ENCODE assay signal across 28 mouse cellular contexts in genomic region chr6:86839089-86839488, GRCm38 (mm10). TPM values are rescaled to one million over a fixed set of nuclear protein-coding genes. Genes with fewer than 3 reads are reported as not detected.
A peak's percentile ranks its signal among the peaks of the same experiment; 100 is the strongest.
DNase-seq lines count a peak whose midpoint lies in the region; ATAC-seq and TF ChIP-seq lines count a peak whose summit lies in the region.
"Had no signal": no experiment of that assay in that cellular context is flagged by ENCODE, and none has a peak within 500 bp of the region (broad histone marks: within the 10 kb centered on the region; RNA-seq: fewer than 3 reads in every experiment).

No protein-coding gene starts in this region.

- TF ChIP-seq CTCF in E14TG2a.4 (conservative IDR thresholded peaks at IDR 0.05; ENCODE audit: low read length) (no peak), MEL (IDR thresholded peaks at IDR 0.05 in 2 of 3, conservative IDR thresholded peaks at IDR 0.05 in 1 of 3; ENCODE audit: control insufficient read depth in 1 of 3, insufficient read depth in 1 of 3, low read depth in 2 of 3, low read length in 3 of 3, poor library complexity in 1 of 3, severe bottlenecking in 1 of 3) (no peak)
- no peak for TF ChIP-seq CTCF in lung, postnatal 0 days (IDR thresholded peaks at IDR 0.05)

- H3K9me3 ChIP-seq in E14TG2a.4 (ENCODE audit: low read length) (peaks cover 15% of the 10 kb centered on the region), MEL (replicated peaks; ENCODE audit: insufficient read depth, low read length) (no peaks in the 10 kb centered on the region)
- H3K9me3 ChIP-seq in forebrain, embryonic 16.5 days (ENCODE audit: control insufficient read depth, low read length) = no peaks in the 10 kb centered on the region
- H3K9me3 ChIP-seq in lung, postnatal 0 days (ENCODE audit: low read length) = no peaks in the 10 kb centered on the region
- H3K9me3 ChIP-seq: forebrain, embryonic 10.5 days; forebrain, embryonic 13.5 days; heart, embryonic 10.5 days had no signal

- peak in 1 of 2 experiments; percentile 34; a peak in 1 of 4 replicates for TF ChIP-seq POLR2A in MEL (IDR thresholded peaks at IDR 0.05; ENCODE audit: control insufficient read depth in 1 of 2, insufficient read depth in 1 of 2, low read depth in 1 of 2, low read length in 2 of 2, poor library complexity in 1 of 2)

- peak overlapping the region; percentile 59 for H3K27ac ChIP-seq in MEL (ENCODE audit: control insufficient read depth, low read depth, low read length)
- H3K27ac ChIP-seq in forebrain, embryonic 16.5 days (ENCODE audit: low read length) = no peak overlapping the region
- H3K27ac ChIP-seq in lung, postnatal 0 days (ENCODE audit: low read length) = no peak overlapping the region
- H3K27ac ChIP-seq: forebrain, embryonic 10.5 days; forebrain, embryonic 13.5 days; gastrocnemius, adult 2 months; heart, embryonic 10.5 days; heart, embryonic 13.5 days; hindbrain, embryonic 14.5 days; hindbrain, postnatal 0 days had no signal

- no peaks in the 10 kb centered on the region for H3K79me2 ChIP-seq in MEL (ENCODE audit: control insufficient read depth, insufficient read depth, low read length, poor library complexity)

- 85% methylated on average over 2 of the region's 2 CpGs for WGBS in forebrain, embryonic 16.5 days
- 64% methylated on average over 2 of the region's 2 CpGs for WGBS in lung, postnatal 0 days

- H3K36me3 ChIP-seq in E14TG2a.4 (ENCODE audit: insufficient read depth, low read length) = peaks cover 14% of the 10 kb centered on the region
- peaks cover 0 to 6% of the 10 kb centered on the region in 2 experiments; a peak in 2 of 4 replicates for H3K36me3 ChIP-seq in MEL (ENCODE audit: control insufficient read depth in 1 of 2, insufficient read depth in 2 of 2, low read length in 2 of 2)
- no peaks in the 10 kb centered on the region for H3K36me3 ChIP-seq in forebrain, embryonic 16.5 days (ENCODE audit: control insufficient read depth, insufficient read depth)
- no peaks in the 10 kb centered on the region for H3K36me3 ChIP-seq in lung, postnatal 0 days (ENCODE audit: insufficient read depth, low read length)
- H3K36me3 ChIP-seq: forebrain, embryonic 10.5 days; heart, embryonic 10.5 days; heart, embryonic 13.5 days had no signal

- DNase-seq in 416B (ENCODE audit: low read depth) = peak; percentile 46
- peak; percentile 57 for DNase-seq in MEL (ENCODE audit: low read depth, low spot score)
- no peak for DNase-seq in adrenal gland, postnatal 14 days
- no peak for DNase-seq in embryo, embryonic 11 days
- DNase-seq in lung, postnatal 0 days (ENCODE audit: low spot score) = no peak
- DNase-seq: adrenal gland, postnatal 10 days; cerebellum, adult 11 months; cerebellum, adult 2 months; cerebellum, adult 9-11 months; cerebellum, postnatal 25 days; forebrain, postnatal 0 days; gastrocnemius, adult 2 months; gastrocnemius, postnatal 14 days; heart, adult 18-20 months; heart, postnatal 14 days; heart, postnatal 4 days; kidney, adult 8-10 months had no signal

- ATAC-seq in activated CD4-positive, CD25-positive, alpha-beta regulatory T cell, adult 4 months = peak; percentile 59
- no peak for ATAC-seq in forebrain, embryonic 16.5 days
- ATAC-seq in lung, postnatal 0 days = no peak
- ATAC-seq: forebrain, embryonic 13.5 days; forebrain, postnatal 0 days; hindbrain, postnatal 0 days; intestine, postnatal 0 days; Patski had no signal

- H3K4me3 ChIP-seq in E14TG2a.4 (replicated peaks; ENCODE audit: low read length) (peak overlapping the region; percentile 37), MEL (ENCODE audit: control insufficient read depth in 1 of 2, insufficient read depth in 1 of 2, low read depth in 2 of 2, low read length in 2 of 2) (peak overlapping the region; percentile 53 to 68)
- H3K4me3 ChIP-seq in forebrain, embryonic 16.5 days (replicated peaks; ENCODE audit: low read length) = no peak overlapping the region
- no peak overlapping the region for H3K4me3 ChIP-seq in lung, postnatal 0 days (ENCODE audit: low read depth, low read length)
- H3K4me3 ChIP-seq: forebrain, embryonic 10.5 days; forebrain, embryonic 13.5 days; gastrocnemius, adult 2 months; heart, embryonic 10.5 days; heart, embryonic 13.5 days had no signal

- peak overlapping the region; percentile 70 for H3K9ac ChIP-seq in MEL (ENCODE audit: control insufficient read depth, low read depth, low read length, poor library complexity, severe bottlenecking)
- no peak overlapping the region for H3K9ac ChIP-seq in forebrain, embryonic 16.5 days (replicated peaks; ENCODE audit: low read depth, low read length)
- H3K9ac ChIP-seq in lung, postnatal 0 days (replicated peaks; ENCODE audit: low read depth) = no peak overlapping the region
- H3K9ac ChIP-seq: forebrain, embryonic 13.5 days; forebrain, postnatal 0 days; heart, embryonic 13.5 days; hindbrain, embryonic 14.5 days had no signal

- no peak overlapping the region for H3K4me2 ChIP-seq in forebrain, embryonic 16.5 days (ENCODE audit: low read length)
- H3K4me2 ChIP-seq in lung, postnatal 0 days (replicated peaks; ENCODE audit: low read depth, low read length) = no peak overlapping the region
- H3K4me2 ChIP-seq: forebrain, embryonic 13.5 days; heart, embryonic 13.5 days; hindbrain, embryonic 14.5 days had no signal

- peaks cover 28% of the 10 kb centered on the region for H3K4me1 ChIP-seq in E14TG2a.4 (replicated peaks; ENCODE audit: low read depth, low read length)
- H3K4me1 ChIP-seq in MEL (ENCODE audit: control insufficient read depth in 1 of 2, insufficient read depth in 2 of 2, low read length in 2 of 2) = peaks cover 0 to 8% of the 10 kb centered on the region in 2 experiments; a peak in 2 of 4 replicates
- H3K4me1 ChIP-seq in forebrain, embryonic 16.5 days (replicated peaks; ENCODE audit: control insufficient read depth, insufficient read depth, low read length) = no peaks in the 10 kb centered on the region
- H3K4me1 ChIP-seq in lung, postnatal 0 days (ENCODE audit: insufficient read depth, low read depth, low read length) = no peaks in the 10 kb centered on the region
- H3K4me1 ChIP-seq: forebrain, embryonic 10.5 days; forebrain, embryonic 13.5 days; heart, embryonic 10.5 days had no signal

- H3K27me3 ChIP-seq in E14TG2a.4 (ENCODE audit: insufficient read depth, low read length) (no peaks in the 10 kb centered on the region), MEL (ENCODE audit: control insufficient read depth in 1 of 2, insufficient read depth in 2 of 2, low read length in 2 of 2) (no peaks in the 10 kb centered on the region)
- H3K27me3 ChIP-seq in forebrain, embryonic 16.5 days (replicated peaks; ENCODE audit: control insufficient read depth, insufficient read depth, low read length) = no peaks in the 10 kb centered on the region
- no peaks in the 10 kb centered on the region for H3K27me3 ChIP-seq in lung, postnatal 0 days (replicated peaks; ENCODE audit: insufficient read depth, low read length)
- H3K27me3 ChIP-seq: forebrain, embryonic 13.5 days; heart, embryonic 13.5 days; Patski had no signal

- TF ChIP-seq RAD21 in MEL (IDR thresholded peaks at IDR 0.05; ENCODE audit: low read depth, low read length) = no peak

- TF ChIP-seq EP300 in MEL (IDR thresholded peaks at IDR 0.05; ENCODE audit: low read depth in 1 of 2, low read length in 2 of 2) = no peak
- no peak for TF ChIP-seq EP300 in lung, postnatal 0 days (IDR thresholded peaks at IDR 0.05)

TF ChIP-seq in MEL, 35 proteins besides CTCF, POLR2A, EP300 and RAD21:
- no peak for TF ChIP-seq USF1 (IDR thresholded peaks at IDR 0.05; ENCODE audit: low read depth, low read length)
- TF ChIP-seq SMC3 (IDR thresholded peaks at IDR 0.05; ENCODE audit: low read depth, low read length) = no peak
- TF ChIP-seq ZC3H11A (IDR thresholded peaks at IDR 0.05; ENCODE audit: low read depth, low read length) = no peak
- TF ChIP-seq ZNF384 (IDR thresholded peaks at IDR 0.05; ENCODE audit: low read depth, low read length) = no peak
- no peak for TF ChIP-seq UBTF (IDR thresholded peaks at IDR 0.05; ENCODE audit: borderline replicate concordance, insufficient read depth, low read depth, low read length)
- TF ChIP-seq USF2 (IDR thresholded peaks at IDR 0.05; ENCODE audit: borderline replicate concordance in 1 of 2, insufficient read depth in 1 of 2, low read depth in 1 of 2, low read length in 2 of 2) = no peak
- TF ChIP-seq BHLHE40 (IDR thresholded peaks at IDR 0.05; ENCODE audit: borderline replicate concordance, low read depth, low read length) = no peak

RNA-seq across cellular contexts. Expression of gene Aak1, which starts 10.2 kb away (rescaled TPM):
- 6.4 and 7.2 TPM in 2 replicates for total RNA-seq in MEL (2012; rRNA removed)
- 100 to 1,000 TPM in 1 of 2 experiments, 10 to 100 TPM in 1; 25.4 to 353 TPM for polyA plus RNA-seq in MEL (2012; ENCODE audit: insufficient read depth in 1 of 2, insufficient read length in 2 of 2, low read depth in 1 of 2, low replicate concordance in 2 of 2, missing spikeins in 1 of 2)
- polyA plus RNA-seq in activated CD4-positive, CD25-positive, alpha-beta regulatory T cell, adult 4 months (2017; shearing (Covaris generic)) = 10 to 100 TPM; 20.8 to 23.4 TPM
- 81.9 and 88.8 TPM in 2 replicates for total RNA-seq in adrenal gland, postnatal 14 days (2021)
- 36.8 and 36.9 TPM in 2 replicates for polyA plus RNA-seq in forebrain, embryonic 16.5 days (2015; fragmentation: Nextera tagmentation; extraction: Ambion mirVana)
- polyA plus RNA-seq in lung, postnatal 0 days (2015; fragmentation: Nextera tagmentation; extraction: Ambion mirVana) = 5.5 and 6.3 TPM in 2 replicates

RNA-seq across cellular contexts. Expression of gene Anxa4, which starts 45.7 kb away (rescaled TPM):
- 30.4 and 31.1 TPM in 2 replicates for total RNA-seq in MEL (2012; rRNA removed)
- polyA plus RNA-seq in MEL (2012; ENCODE audit: insufficient read depth in 1 of 2, insufficient read length in 2 of 2, low read depth in 1 of 2, low replicate concordance in 2 of 2, missing spikeins in 1 of 2) = 100 to 1,000 TPM in 1 of 2 experiments, 10 to 100 TPM in 1; 53.6 to 176 TPM
- 10 to 100 TPM; 25.2 to 29.7 TPM for polyA plus RNA-seq in activated CD4-positive, CD25-positive, alpha-beta regulatory T cell, adult 4 months (2017; shearing (Covaris generic))
- 54.6 and 55.5 TPM in 2 replicates for total RNA-seq in adrenal gland, postnatal 14 days (2021)
- 6.1 and 6.7 TPM in 2 replicates for polyA plus RNA-seq in forebrain, embryonic 16.5 days (2015; fragmentation: Nextera tagmentation; extraction: Ambion mirVana)
- 167 and 208 TPM in 2 replicates for polyA plus RNA-seq in lung, postnatal 0 days (2015; fragmentation: Nextera tagmentation; extraction: Ambion mirVana)

Comparison
In these comparisons a context has a peak if more than half of its experiments do, and no peak if none do; other contexts are left out.
1. DNase-seq: peak in 416B (single experiment) and MEL (single experiment); none in adrenal gland, postnatal 14 days (single experiment), embryo, embryonic 11 days (single experiment) and lung, postnatal 0 days (single experiment).
2. H3K4me3 ChIP-seq: peak in E14TG2a.4 (single experiment) and MEL (2 of 2); none in forebrain, embryonic 16.5 days (single experiment) and lung, postnatal 0 days (single experiment).